Mouse (Mus musculus): ENCODE measurements around the gene Olfr741. TPM values are rescaled to one million over a fixed set of nuclear protein-coding genes. Genes with fewer than 3 reads are reported as not detected.

Gene Olfr741
- polyA plus RNA-seq (2012; rRNA removed): not detected in 2 replicates

DNA sequence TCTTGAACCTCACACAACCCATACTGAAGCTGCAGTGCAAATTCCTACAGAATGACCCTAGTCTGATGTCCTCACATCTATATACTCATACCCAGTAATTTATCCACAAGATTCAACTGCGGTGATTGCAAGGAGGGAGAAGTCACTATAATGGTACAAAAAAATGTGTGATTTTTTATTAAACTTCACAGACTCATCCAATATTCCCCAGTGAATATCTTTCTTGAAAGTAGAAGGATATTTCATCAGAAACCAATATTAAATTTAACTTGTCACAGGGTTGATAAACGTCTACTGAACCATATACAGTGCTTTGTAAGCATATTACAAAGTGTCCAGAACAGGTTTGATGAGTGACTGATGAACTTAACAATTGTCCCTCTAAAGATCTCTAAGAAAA, at the start of gene Olfr741:
Gene Olfr741, plus strand, starts transcription at position 301 of the 400 bp plus-strand sequence.
- no peak for DNase-seq
- no peak within 1 kb of the TSS for H3K27ac ChIP-seq (ENCODE audit: insufficient read depth, low read length)
- H3K4me1 ChIP-seq (ENCODE audit: control insufficient read depth, insufficient read depth, low read length): no peaks in the 10 kb centered on the region
- H3K27me3 ChIP-seq (ENCODE audit: control insufficient read depth, insufficient read depth, low read length): no peaks in the 10 kb centered on the region
- 69% methylated on average over 2 of the region's 2 CpGs for WGBS
- H3K4me3 ChIP-seq (replicated peaks; ENCODE audit: insufficient read depth, low read depth, low read length): no peak within 1 kb of the TSS
- TF ChIP-seq CTCF (IDR thresholded peaks at IDR 0.05; ENCODE audit: borderline replicate concordance, insufficient read depth, low read depth, low read length) (no peak), POLR2A (IDR thresholded peaks at IDR 0.05; ENCODE audit: borderline replicate concordance, insufficient read depth, low read length) (no peak)

DNA sequence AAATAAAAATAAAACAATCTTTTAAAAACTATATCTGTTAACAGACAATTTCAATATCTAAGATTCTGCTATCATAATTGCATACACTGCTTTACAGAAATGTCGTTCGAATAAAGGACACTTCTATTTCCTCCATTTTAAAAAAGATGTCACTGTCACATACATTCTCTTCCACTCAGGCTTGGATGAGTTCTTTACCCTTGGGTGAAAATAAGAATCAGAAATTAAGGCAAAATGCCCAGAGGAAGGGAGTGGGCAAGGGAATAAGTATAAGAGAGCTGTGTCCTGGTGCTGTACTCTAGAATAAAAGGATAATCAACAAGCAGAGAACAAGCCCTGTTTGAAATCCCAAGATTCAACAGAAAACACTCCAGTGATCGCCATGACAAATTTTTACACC, 27.3 kb upstream of the Olfr741 start, which contains the start of gene Olfr740:
Gene Olfr740, plus strand, starts transcription at position 301 of the 400 bp plus-strand sequence.
- Histone ChIP-seq H3K4me3 (replicated peaks; ENCODE audit: insufficient read depth, low read depth, low read length) (no peak within 1 kb of the TSS), H3K27me3 (ENCODE audit: control insufficient read depth, insufficient read depth, low read length) (no peaks in the 10 kb centered on the region), H3K4me1 (ENCODE audit: control insufficient read depth, insufficient read depth, low read length) (no peaks in the 10 kb centered on the region), H3K27ac (ENCODE audit: insufficient read depth, low read length) (no peak within 1 kb of the TSS)
- DNase-seq: no peak
- TF ChIP-seq CTCF (IDR thresholded peaks at IDR 0.05; ENCODE audit: borderline replicate concordance, insufficient read depth, low read depth, low read length) (no peak), POLR2A (IDR thresholded peaks at IDR 0.05; ENCODE audit: borderline replicate concordance, insufficient read depth, low read length) (no peak)
- WGBS: 83% methylated on average over 3 of the region's 3 CpGs

DNA sequence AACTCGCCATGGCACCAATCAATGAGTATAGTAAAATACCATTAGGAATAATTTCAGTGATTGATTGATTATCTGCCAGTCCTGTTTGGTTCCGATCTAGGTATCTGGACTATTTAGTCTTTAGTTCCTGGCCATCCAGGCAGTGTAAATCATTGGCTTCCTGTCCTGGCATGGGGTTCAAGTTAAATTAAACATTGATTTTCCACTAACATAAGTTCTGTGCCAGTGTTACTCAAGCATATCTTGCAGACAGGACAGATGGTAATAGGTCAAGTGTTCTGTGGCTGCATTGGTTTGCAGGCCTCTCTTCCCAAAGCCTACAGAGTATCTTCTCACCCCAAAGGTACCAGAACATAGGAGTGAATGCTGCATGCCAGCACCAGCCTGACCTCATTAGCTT, 5.9 kb downstream of the Olfr741 start:
- H3K27me3 ChIP-seq (ENCODE audit: control insufficient read depth, insufficient read depth, low read length): no peaks in the 10 kb centered on the region
- H3K27ac ChIP-seq (ENCODE audit: insufficient read depth, low read length): no peak overlapping the region
- 71% methylated on average over 2 of the region's 2 CpGs for WGBS
- TF ChIP-seq POLR2A (IDR thresholded peaks at IDR 0.05; ENCODE audit: borderline replicate concordance, insufficient read depth, low read length): no peak
- TF ChIP-seq CTCF (IDR thresholded peaks at IDR 0.05; ENCODE audit: borderline replicate concordance, insufficient read depth, low read depth, low read length): no peak
- no peaks in the 10 kb centered on the region for H3K4me1 ChIP-seq (ENCODE audit: control insufficient read depth, insufficient read depth, low read length)
- no peak overlapping the region for H3K4me3 ChIP-seq (replicated peaks; ENCODE audit: insufficient read depth, low read depth, low read length)
- no peak for DNase-seq

DNA sequence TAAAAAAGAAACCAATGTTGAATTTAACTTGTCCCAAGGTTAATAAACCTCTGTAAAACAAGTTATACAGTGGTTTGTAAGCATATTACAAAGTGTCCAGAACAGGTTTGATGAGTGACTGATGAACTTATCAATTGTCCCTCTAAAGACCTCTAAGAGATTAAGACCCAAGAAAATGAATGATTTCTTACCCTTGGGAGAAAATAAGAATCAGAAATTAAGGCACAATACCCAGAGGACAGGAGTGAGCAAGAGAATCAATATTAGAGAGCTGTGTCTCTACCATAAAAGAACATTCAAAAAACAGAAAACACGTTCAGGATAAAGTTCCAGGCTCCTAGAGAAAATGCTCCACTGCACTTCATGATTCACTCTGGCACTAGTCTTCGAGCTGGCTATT, 30.8 kb downstream of the Olfr741 start, which contains the start of gene Olfr742:
Gene Olfr742, plus strand, starts transcription at position 301 of the 400 bp plus-strand sequence.
- Histone ChIP-seq H3K27me3 (ENCODE audit: control insufficient read depth, insufficient read depth, low read length) (no peaks in the 10 kb centered on the region), H3K27ac (ENCODE audit: insufficient read depth, low read length) (no peak within 1 kb of the TSS), H3K4me1 (ENCODE audit: control insufficient read depth, insufficient read depth, low read length) (no peaks in the 10 kb centered on the region), H3K4me3 (replicated peaks; ENCODE audit: insufficient read depth, low read depth, low read length) (no peak within 1 kb of the TSS)
- 42% methylated on average over 2 of the region's 2 CpGs for WGBS
- TF ChIP-seq CTCF (IDR thresholded peaks at IDR 0.05; ENCODE audit: borderline replicate concordance, insufficient read depth, low read depth, low read length): no peak
- no peak for TF ChIP-seq POLR2A (IDR thresholded peaks at IDR 0.05; ENCODE audit: borderline replicate concordance, insufficient read depth, low read length)
- no peak for DNase-seq

DNA sequence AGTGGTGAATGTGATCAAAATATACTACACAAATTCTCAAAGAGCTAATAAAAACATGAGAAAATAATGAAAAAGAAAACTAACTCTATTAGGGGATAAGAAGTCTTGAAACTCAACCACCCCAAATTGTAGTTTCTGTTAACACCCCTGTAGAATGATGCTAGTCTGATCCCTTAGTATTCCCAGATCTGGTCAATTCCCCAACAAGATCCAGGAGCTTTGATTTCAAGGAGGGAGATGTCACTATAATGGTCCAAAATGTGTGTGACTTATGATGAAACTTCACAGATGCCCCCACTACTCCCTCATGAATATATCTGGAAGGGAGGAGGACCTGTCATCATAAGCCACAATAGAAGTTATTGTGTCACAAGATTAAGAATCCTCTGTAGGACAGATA, 49.0 kb downstream of the Olfr741 start, which contains the start of gene Olfr743:
Gene Olfr743, plus strand, starts transcription at position 301 of the 400 bp plus-strand sequence.
- Histone ChIP-seq H3K27ac (ENCODE audit: insufficient read depth, low read length) (no peak within 1 kb of the TSS), H3K27me3 (ENCODE audit: control insufficient read depth, insufficient read depth, low read length) (no peaks in the 10 kb centered on the region), H3K4me1 (ENCODE audit: control insufficient read depth, insufficient read depth, low read length) (no peaks in the 10 kb centered on the region), H3K4me3 (replicated peaks; ENCODE audit: insufficient read depth, low read depth, low read length) (no peak within 1 kb of the TSS)
- DNase-seq: no peak
- no peak for TF ChIP-seq CTCF (IDR thresholded peaks at IDR 0.05; ENCODE audit: borderline replicate concordance, insufficient read depth, low read depth, low read length)
- no peak for TF ChIP-seq POLR2A (IDR thresholded peaks at IDR 0.05; ENCODE audit: borderline replicate concordance, insufficient read depth, low read length)

Other genes with a start within 250 kb of the Olfr741 start
- not detected in 2 replicates for gene Olfr731, start 230.9 kb upstream of the Olfr741 start, polyA plus RNA-seq (2012; rRNA removed)
- gene Olfr732, start 188.5 kb upstream of the Olfr741 start, polyA plus RNA-seq (2012; rRNA removed): not detected in 2 replicates
- not detected in 2 replicates for gene Olfr733, start 171.2 kb upstream of the Olfr741 start, polyA plus RNA-seq (2012; rRNA removed)
- gene Olfr734, start 146.0 kb upstream of the Olfr741 start, polyA plus RNA-seq (2012; rRNA removed): not detected in 2 replicates
- gene Olfr735, start 123.9 kb upstream of the Olfr741 start, polyA plus RNA-seq (2012; rRNA removed): not detected in 2 replicates
- gene Tlr11, start 114.8 kb upstream of the Olfr741 start, polyA plus RNA-seq (2012; rRNA removed): not detected in 2 replicates
- not detected in 2 replicates for gene Olfr736, start 91.6 kb upstream of the Olfr741 start, polyA plus RNA-seq (2012; rRNA removed)
- gene Olfr738, start 65.2 kb upstream of the Olfr741 start, polyA plus RNA-seq (2012; rRNA removed): not detected in 2 replicates
- not detected in 2 replicates for gene Olfr739, start 54.1 kb upstream of the Olfr741 start, polyA plus RNA-seq (2012; rRNA removed)
- not detected in 2 replicates for gene Olfr740, start 27.2 kb upstream of the Olfr741 start, polyA plus RNA-seq (2012; rRNA removed)
- gene Olfr742, start 30.9 kb downstream of the Olfr741 start, polyA plus RNA-seq (2012; rRNA removed): not detected in 2 replicates
- not detected in 2 replicates for gene Olfr743, start 49.1 kb downstream of the Olfr741 start, polyA plus RNA-seq (2012; rRNA removed)
- gene Olfr744, start 142.1 kb downstream of the Olfr741 start, polyA plus RNA-seq (2012; rRNA removed): not detected in 2 replicates
- not detected in 2 replicates for gene Olfr745, start 166.7 kb downstream of the Olfr741 start, polyA plus RNA-seq (2012; rRNA removed)
- not detected in 2 replicates for gene Olfr746, start 174.3 kb downstream of the Olfr741 start, polyA plus RNA-seq (2012; rRNA removed)
- not detected in 2 replicates for gene Olfr747, start 220.5 kb downstream of the Olfr741 start, polyA plus RNA-seq (2012; rRNA removed)
- not detected in 2 replicates for gene Olfr748, start 234.6 kb downstream of the Olfr741 start, polyA plus RNA-seq (2012; rRNA removed)